Mouse (Mus musculus) kidney, postnatal 10 days (tissue): Measurements from ENCODE around the gene Zfp451.

Experiments
- DNase-seq: peaks from one replicate; pipeline ENCODE4 v3.0.0; 2021; ENCODE audit warnings: mixed read lengths

Zfp451 gene

DNA sequence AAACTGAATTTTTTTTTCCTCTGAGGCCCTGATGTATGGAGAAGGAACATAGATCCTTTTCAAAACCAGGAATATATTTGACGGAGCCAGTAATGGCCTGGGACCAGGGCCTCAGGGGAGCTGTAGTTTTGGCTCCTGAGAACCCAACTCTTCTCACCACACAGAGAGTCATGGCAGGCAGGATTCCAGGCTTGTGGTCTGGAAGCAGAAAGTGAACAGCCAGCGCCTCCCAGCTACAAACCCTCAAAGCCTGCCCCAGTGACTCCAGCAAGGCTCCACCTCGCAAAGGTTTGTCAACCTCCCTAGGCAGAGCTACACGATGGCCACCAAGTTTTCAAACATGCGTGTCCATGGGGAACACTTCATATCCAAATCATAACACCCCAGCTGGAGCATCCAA lies 102.4 kb downstream of the Zfp451 start:
- DNase-seq: no peak
